Mouse (Mus musculus): ENCODE data around the gene Kcnj11. TPM values are rescaled to one million over a fixed set of nuclear protein-coding genes. Genes with fewer than 3 reads are reported as not detected.

Kcnj11 gene
- polyA plus RNA-seq, 1 experiment from 2014 or later = 0.79 TPM

DNA sequence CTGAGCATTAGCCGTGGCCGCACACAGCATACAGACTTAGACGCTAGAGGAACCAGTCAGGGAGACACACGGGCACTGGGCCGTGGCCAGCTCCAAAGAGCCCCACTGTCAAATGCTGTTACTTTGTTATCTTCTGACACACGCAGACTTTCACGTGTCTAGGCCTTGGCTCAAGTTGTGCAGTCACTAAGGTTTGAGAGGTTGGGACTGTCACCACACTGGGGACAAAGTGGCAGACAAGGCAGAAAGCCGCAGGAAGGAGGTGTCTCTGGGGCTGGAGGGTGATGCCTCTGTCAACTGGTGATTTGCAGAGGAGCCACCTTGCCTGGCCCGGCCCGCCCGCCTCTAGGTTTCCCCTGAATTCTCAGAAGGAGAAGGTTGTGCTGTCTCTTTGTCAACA lies 24.8 kb upstream of the Kcnj11 start:
- Histone ChIP-seq H3K4me3 (no peak overlapping the region), H3K4me2 (replicated peaks) (no peak overlapping the region), H3K27me3 (replicated peaks) (no peaks in the 10 kb centered on the region), H3K9me3 (no peaks in the 10 kb centered on the region), H3K9ac (no peak overlapping the region), H3K36me3 (no peaks in the 10 kb centered on the region), H3K27ac (no peak overlapping the region), H3K4me1 (peaks cover 5% of the 10 kb centered on the region; the same call in 1 of the 2 replicates)
- no peak for ATAC-seq (ENCODE audit: low FRiP score, low read depth)
- WGBS = 88% methylated on average over 11 of the region's 11 CpGs

- ATAC-seq (ENCODE audit: low FRiP score, low read depth) = no peak
- H3K9ac ChIP-seq = no peak overlapping the region
- no peak overlapping the region for H3K4me3 ChIP-seq
- 82% methylated on average over 6 of the region's 6 CpGs for WGBS
- H3K27ac ChIP-seq = no peak overlapping the region
- H3K4me1 ChIP-seq = peaks cover 2% of the 10 kb centered on the region; the same call in 1 of the 2 replicates
- H3K9me3 ChIP-seq = no peaks in the 10 kb centered on the region
- no peaks in the 10 kb centered on the region for H3K36me3 ChIP-seq
- H3K27me3 ChIP-seq (replicated peaks) = no peaks in the 10 kb centered on the region
- H3K4me2 ChIP-seq (replicated peaks) = no peak overlapping the region
Measured at GRCm38 (mm10) chr7:46124460-46124859, 23.9 kb upstream of the Kcnj11 start.

DNA sequence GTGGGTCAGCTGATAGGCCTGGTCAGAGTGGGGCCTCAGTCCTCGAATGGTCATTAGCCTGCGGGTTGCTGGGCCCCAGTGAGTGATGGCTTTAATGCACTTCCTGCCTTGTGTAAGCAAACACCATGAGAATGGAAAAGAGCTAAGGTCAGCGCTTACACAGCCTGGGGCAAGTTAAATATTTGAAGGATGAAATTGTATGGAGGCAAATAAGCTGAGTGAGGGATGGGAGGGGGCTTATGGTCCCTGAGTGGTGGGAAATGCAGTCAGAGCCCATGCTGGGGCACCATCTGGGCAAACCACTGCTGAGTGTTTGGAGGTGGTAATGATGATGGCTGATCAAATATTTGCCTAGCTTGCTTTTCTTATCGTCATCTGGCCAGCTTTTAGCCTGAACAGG lies 22.4 kb upstream of the Kcnj11 start:
- Histone ChIP-seq H3K4me2 (replicated peaks) (no peak overlapping the region), H3K9me3 (no peaks in the 10 kb centered on the region), H3K36me3 (no peaks in the 10 kb centered on the region), H3K9ac (no peak overlapping the region), H3K27ac (no peak overlapping the region), H3K4me1 (no peaks in the 10 kb centered on the region), H3K4me3 (no peak overlapping the region), H3K27me3 (replicated peaks) (no peaks in the 10 kb centered on the region)
- WGBS = 57% methylated on average over 4 of the region's 4 CpGs
- ATAC-seq (ENCODE audit: low FRiP score, low read depth) = no peak

GRCm38 (mm10) chr7:46117035-46117434 lies 16.5 kb upstream of the Kcnj11 start:
- 93% methylated on average over 16 of the region's 16 CpGs for WGBS

GRCm38 (mm10) chr7:46116118-46116581 lies 15.6 kb upstream of the Kcnj11 start:
- Histone ChIP-seq H3K9me3 (no peaks in the 10 kb centered on the region), H3K4me1 (peaks cover 16% of the 10 kb centered on the region), H3K27ac (no peak overlapping the region), H3K4me2 (replicated peaks) (no peak overlapping the region), H3K4me3 (no peak overlapping the region), H3K9ac (no peak overlapping the region), H3K36me3 (no peaks in the 10 kb centered on the region), H3K27me3 (replicated peaks) (no peaks in the 10 kb centered on the region)
- WGBS = 78% methylated on average over 10 of the region's 10 CpGs
- ATAC-seq (ENCODE audit: low FRiP score, low read depth) = no peak

More at GRCm38 (mm10) chr7:46117035-46117434, 16.5 kb upstream of the Kcnj11 start:
- Histone ChIP-seq H3K9ac (no peak overlapping the region), H3K27me3 (replicated peaks) (no peaks in the 10 kb centered on the region), H3K27ac (no peak overlapping the region), H3K4me2 (replicated peaks) (no peak overlapping the region), H3K4me3 (no peak overlapping the region), H3K4me1 (peaks cover 16% of the 10 kb centered on the region), H3K9me3 (no peaks in the 10 kb centered on the region), H3K36me3 (no peaks in the 10 kb centered on the region)
- ATAC-seq (ENCODE audit: low FRiP score, low read depth) = no peak

DNA sequence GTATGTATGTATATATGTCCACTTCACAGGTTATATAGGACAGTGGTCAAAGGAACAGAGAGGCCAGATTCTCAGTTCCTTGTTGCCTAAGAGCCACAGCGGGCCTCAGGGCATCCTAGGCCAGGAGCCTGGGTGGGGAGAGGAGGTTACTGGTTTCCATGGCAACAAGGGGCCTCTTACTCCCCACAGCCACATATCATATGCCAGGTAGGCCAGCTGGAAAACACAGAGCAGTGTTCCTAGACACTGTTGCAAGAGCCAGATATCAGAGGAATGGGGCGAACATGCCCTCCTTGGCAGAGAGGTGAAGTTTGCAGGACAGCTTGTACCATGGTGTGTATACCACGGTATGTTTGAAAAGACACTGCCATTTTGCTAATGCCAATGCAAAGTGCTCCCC lies 12.9 kb upstream of the Kcnj11 start:
- Histone ChIP-seq H3K9ac (no peak overlapping the region), H3K4me3 (no peak overlapping the region), H3K4me1 (peaks cover 16% of the 10 kb centered on the region), H3K4me2 (replicated peaks) (no peak overlapping the region), H3K27ac (no peak overlapping the region), H3K36me3 (no peaks in the 10 kb centered on the region), H3K27me3 (replicated peaks) (no peaks in the 10 kb centered on the region), H3K9me3 (no peaks in the 10 kb centered on the region)
- ATAC-seq (ENCODE audit: low FRiP score, low read depth) = no peak
- 59% methylated on average over 3 of the region's 3 CpGs for WGBS

DNA sequence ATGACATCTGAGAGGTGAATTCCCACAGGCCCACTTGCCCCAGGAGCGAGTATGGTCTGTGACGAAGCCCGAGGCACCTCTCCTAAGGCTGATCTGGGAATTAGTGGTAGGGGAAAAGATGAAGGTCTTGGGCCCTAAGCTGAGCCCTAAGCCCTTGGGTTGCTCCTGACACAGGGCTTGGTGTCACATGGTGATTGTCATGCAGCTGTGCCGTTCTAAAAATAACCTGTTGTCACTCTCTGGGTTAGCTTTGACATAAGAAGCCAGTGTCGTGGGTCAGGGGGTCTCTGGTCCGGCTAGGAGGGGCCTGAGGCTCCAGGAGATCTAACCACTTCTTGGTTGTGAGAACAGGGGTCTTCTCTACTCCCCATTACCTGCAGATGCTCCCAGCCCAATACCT lies 11.4 kb upstream of the Kcnj11 start:
- no peak for ATAC-seq (ENCODE audit: low FRiP score, low read depth)
- peaks cover 16% of the 10 kb centered on the region for H3K4me1 ChIP-seq
- H3K4me3 ChIP-seq = no peak overlapping the region
- 72% methylated on average over 6 of the region's 6 CpGs for WGBS
- no peaks in the 10 kb centered on the region for H3K36me3 ChIP-seq
- H3K4me2 ChIP-seq (replicated peaks) = no peak overlapping the region
- H3K27ac ChIP-seq = no peak overlapping the region
- no peak overlapping the region for H3K9ac ChIP-seq
- H3K27me3 ChIP-seq (replicated peaks) = no peaks in the 10 kb centered on the region
- no peaks in the 10 kb centered on the region for H3K9me3 ChIP-seq

DNA sequence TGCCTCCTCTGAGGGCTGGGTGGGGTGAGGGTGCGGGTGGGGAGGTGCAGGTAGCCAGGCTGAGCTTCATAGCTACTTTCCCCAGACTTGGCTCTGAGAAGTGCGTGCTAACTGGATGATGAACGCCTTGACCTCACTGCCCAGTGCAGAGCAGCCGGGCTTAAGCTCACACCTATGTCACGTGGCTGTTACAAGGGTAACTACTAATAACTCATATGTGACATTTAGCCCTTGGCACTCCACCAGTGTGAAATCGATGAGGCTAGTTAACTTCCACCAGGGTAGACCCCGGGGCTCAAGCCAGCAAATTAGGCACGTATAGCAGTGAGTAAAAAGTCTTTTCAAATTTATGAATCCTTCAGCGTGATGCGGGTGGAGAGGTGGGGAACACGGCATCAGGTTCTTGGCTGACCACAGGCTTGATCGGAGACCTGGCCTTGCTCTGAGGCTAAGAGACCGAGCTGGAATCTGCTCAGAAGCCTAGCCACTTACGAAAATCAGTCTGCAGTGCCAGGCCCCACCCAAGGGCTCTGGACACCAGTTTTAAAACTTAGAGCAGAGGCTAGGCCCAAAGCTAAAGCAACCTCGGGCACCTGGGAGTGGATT lies 10.8 kb upstream of the Kcnj11 start:
- no peak for ATAC-seq (ENCODE audit: low FRiP score, low read depth)
- WGBS = 84% methylated on average over 15 of the region's 15 CpGs
- Histone ChIP-seq H3K4me2 (replicated peaks) (no peak overlapping the region), H3K9ac (no peak overlapping the region), H3K4me1 (peaks cover 16% of the 10 kb centered on the region), H3K27ac (no peak overlapping the region), H3K36me3 (no peaks in the 10 kb centered on the region), H3K4me3 (no peak overlapping the region), H3K9me3 (no peaks in the 10 kb centered on the region), H3K27me3 (replicated peaks) (no peaks in the 10 kb centered on the region)

DNA sequence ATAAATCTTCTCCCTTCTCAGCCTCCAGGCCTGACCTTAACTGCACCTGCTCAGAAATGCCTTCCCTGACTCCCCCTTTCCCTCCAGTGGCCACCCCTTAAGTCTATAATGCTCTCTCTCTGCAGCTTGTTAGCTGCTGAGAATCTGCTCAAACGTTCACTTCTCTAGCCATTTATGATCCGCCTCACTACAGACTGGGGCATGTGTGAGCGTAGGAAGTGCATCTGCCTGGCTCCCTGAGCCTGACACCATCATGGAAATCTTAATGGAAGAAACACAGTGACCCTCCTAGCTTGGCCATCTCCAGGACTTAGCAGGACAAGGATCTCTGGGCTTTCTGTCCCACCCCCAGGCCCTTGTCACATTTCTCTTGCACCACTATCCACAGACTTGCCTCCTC lies 9.5 kb upstream of the Kcnj11 start:
- no peak overlapping the region for H3K4me2 ChIP-seq (replicated peaks)
- H3K36me3 ChIP-seq = no peaks in the 10 kb centered on the region
- no peak for ATAC-seq (ENCODE audit: low FRiP score, low read depth)
- H3K27ac ChIP-seq = no peak overlapping the region
- 0 out of 2 replicates have a peak, but pooled peaks cover under 1% of the 10 kb centered on the region for H3K27me3 ChIP-seq (replicated peaks)
- no peaks in the 10 kb centered on the region for H3K9me3 ChIP-seq
- peaks cover 16% of the 10 kb centered on the region for H3K4me1 ChIP-seq
- WGBS = 72% methylated on average over 3 of the region's 3 CpGs
- H3K4me3 ChIP-seq = no peak overlapping the region
- H3K9ac ChIP-seq = no peak overlapping the region

- H3K4me2 ChIP-seq (replicated peaks) = no peak overlapping the region
- 89% methylated on average over 7 of the region's 7 CpGs for WGBS
- H3K27ac ChIP-seq = no peak overlapping the region
- no peaks in the 10 kb centered on the region for H3K36me3 ChIP-seq
- H3K9me3 ChIP-seq = no peaks in the 10 kb centered on the region
- no peaks in the 10 kb centered on the region for H3K4me1 ChIP-seq
- H3K9ac ChIP-seq = no peak overlapping the region
- ATAC-seq (ENCODE audit: low FRiP score, low read depth) = no peak
- H3K4me3 ChIP-seq = no peak overlapping the region
- H3K27me3 ChIP-seq (replicated peaks) = 0 out of 2 replicates have a peak, but pooled peaks cover 2% of the 10 kb centered on the region
Measured at GRCm38 (mm10) chr7:46105484-46105883, 4.9 kb upstream of the Kcnj11 start.

GRCm38 (mm10) chr7:46104256-46104915 lies 3.8 kb upstream of the Kcnj11 start:
- Histone ChIP-seq H3K4me3 (no peak overlapping the region), H3K4me2 (replicated peaks) (no peak overlapping the region), H3K4me1 (no peaks in the 10 kb centered on the region), H3K27ac (no peak overlapping the region), H3K9ac (no peak overlapping the region), H3K36me3 (no peaks in the 10 kb centered on the region), H3K9me3 (no peaks in the 10 kb centered on the region), H3K27me3 (replicated peaks) (peaks cover 8% of the 10 kb centered on the region)
- ATAC-seq (ENCODE audit: low FRiP score, low read depth) = no peak
- WGBS = 82% methylated on average over 27 of the region's 27 CpGs

- WGBS = 90% methylated on average over 8 of the region's 8 CpGs
- no peak overlapping the region for H3K27ac ChIP-seq
- H3K36me3 ChIP-seq = no peaks in the 10 kb centered on the region
- H3K9me3 ChIP-seq = no peaks in the 10 kb centered on the region
- H3K4me2 ChIP-seq (replicated peaks) = no peak overlapping the region
- no peak overlapping the region for H3K9ac ChIP-seq
- H3K4me1 ChIP-seq = no peaks in the 10 kb centered on the region
- no peak overlapping the region for H3K4me3 ChIP-seq
- peaks cover 14% of the 10 kb centered on the region for H3K27me3 ChIP-seq (replicated peaks)
- no peak for ATAC-seq (ENCODE audit: low FRiP score, low read depth)
Measured at GRCm38 (mm10) chr7:46103771-46104170, 3.2 kb upstream of the Kcnj11 start.
